Mouse (Mus musculus) heart, embryonic 16.5 days (tissue): ENCODE data around the gene Slc9a9. TPM values are rescaled to one million over a fixed set of nuclear protein-coding genes. Genes with fewer than 3 reads are reported as not detected.

Source experiments
- ATAC-seq: fragments of 200-750 bp; cut with Nextera tagmentation; replicated peaks from 2 replicates; pipeline ENCODE4 v1.8.0; 2017; ENCODE audit warnings: moderate number of reproducible peaks; ENCODE audit not compliant: insufficient read depth, low FRiP score; ENCODE audit errors: extremely low read depth
- H3K27ac ChIP-seq: fragments of 300-500 bp; sonication (generic); 2 replicates; pipeline ENCODE4 v1.5.1; 2014; ENCODE audit warnings: mild to moderate bottlenecking, low read length, control low read depth, moderate library complexity
- H3K27me3 ChIP-seq: fragments of 300-500 bp; sonication (generic); 2 replicates; pipeline ENCODE4 v1.6.1; 2014; ENCODE audit warnings: low read length, mixed read lengths; ENCODE audit not compliant: control insufficient read depth, insufficient read depth
- H3K36me3 ChIP-seq: fragments of 300-500 bp; sonication (generic); 2 replicates; pipeline ENCODE4 v1.6.1; 2014; ENCODE audit not compliant: control insufficient read depth, insufficient read depth
- H3K4me1 ChIP-seq: fragments of 300-500 bp; sonication (generic); 2 replicates; pipeline ENCODE4 v1.6.1; 2014; ENCODE audit warnings: low read length, mixed read lengths; ENCODE audit not compliant: control insufficient read depth, insufficient read depth
- H3K4me2 ChIP-seq: fragments of 300-500 bp; sonication (generic); 2 replicates; pipeline ENCODE4 v1.6.1; 2014; ENCODE audit warnings: low read depth, mild to moderate bottlenecking, control low read depth, low read length
- H3K4me3 ChIP-seq: fragments of 300-500 bp; sonication (generic); 2 replicates; pipeline ENCODE4 v1.5.1; 2014; ENCODE audit warnings: mild to moderate bottlenecking, control low read depth, low read length
- H3K9ac ChIP-seq: fragments of 300-500 bp; sonication (generic); 2 replicates; pipeline ENCODE4 v1.6.1; 2014; ENCODE audit warnings: low read length, control low read depth
- H3K9me3 ChIP-seq: fragments of 300-500 bp; sonication (generic); replicated peaks from 2 replicates; pipeline ENCODE4 v1.6.1; 2016; ENCODE audit warnings: low read length; ENCODE audit not compliant: control insufficient read depth
- WGBS: fragments of 180-500 bp; shearing (Covaris S2); extraction: QIAGEN DNeasy Blood & Tissue Kit; methylation state at CpG from one replicate; pipeline ENCODE4 v1.1.7; 2014; 5-methylcytosine and 5-hydroxymethylcytosine counted together
- polyA plus RNA-seq: library from polyadenylated mRNA; unstranded; fragments of >200 nt; fragmentation: Nextera tagmentation; extraction: Ambion mirVana; gene quantifications from 2 replicates; pipeline ENCODE4 v1.2.1, GENCODE M21; 2015

Gene Slc9a9
- polyA plus RNA-seq, 1 experiment from 2014 or later = 6.3 TPM

DNA sequence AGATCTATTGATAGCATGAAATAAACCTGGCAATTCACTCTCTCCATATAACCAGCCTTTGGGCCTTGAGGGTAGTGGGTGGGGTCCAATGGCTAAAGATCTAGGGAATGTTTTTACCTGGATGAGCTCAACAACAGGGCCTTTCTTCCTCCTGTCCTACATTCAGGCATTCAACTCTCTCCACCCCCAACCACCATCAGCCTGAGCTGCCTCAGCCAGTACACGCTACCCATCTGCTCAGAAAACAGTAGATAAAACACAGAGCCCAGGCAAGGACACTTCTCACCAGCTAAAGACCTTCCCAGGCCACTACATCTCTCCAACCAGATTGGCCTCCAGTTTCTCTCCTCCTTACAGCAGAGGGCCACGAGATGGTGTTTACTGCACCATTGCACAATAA, 510.3 kb downstream of the Slc9a9 start:
- no peaks in the 10 kb centered on the region for H3K27me3 ChIP-seq
- no peak overlapping the region for H3K27ac ChIP-seq
- H3K36me3 ChIP-seq = no peaks in the 10 kb centered on the region
- no peak overlapping the region for H3K4me3 ChIP-seq
- no peaks in the 10 kb centered on the region; the same call in 1 of the 2 replicates for H3K4me1 ChIP-seq
- no peak overlapping the region for H3K4me2 ChIP-seq
- 76% methylated on average over 2 of the region's 2 CpGs for WGBS
- no peaks in the 10 kb centered on the region for H3K9me3 ChIP-seq
- no peak overlapping the region for H3K9ac ChIP-seq
- no peak for ATAC-seq

DNA sequence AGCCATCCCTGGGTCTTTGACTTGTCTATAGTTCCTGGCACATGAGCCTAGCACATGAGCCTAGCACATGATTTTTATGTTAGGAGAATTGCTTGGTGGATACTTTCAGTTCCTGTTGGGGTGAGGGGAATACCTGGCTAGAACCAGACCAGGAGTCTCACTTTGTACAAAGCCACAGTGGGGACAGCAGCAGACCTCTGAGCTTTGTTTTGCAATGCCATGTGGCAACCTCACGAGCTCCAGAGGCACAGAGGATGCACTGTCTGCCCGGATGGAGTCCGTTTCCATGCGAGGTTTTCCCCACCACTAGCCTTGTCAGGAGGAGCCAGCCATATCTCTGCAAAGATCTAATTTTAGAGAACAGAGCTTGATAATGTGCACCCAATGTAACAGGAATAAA, 510.9 kb downstream of the Slc9a9 start:
- Histone ChIP-seq H3K4me1 (no peaks in the 10 kb centered on the region; the same call in 1 of the 2 replicates), H3K27me3 (no peaks in the 10 kb centered on the region), H3K9ac (no peak overlapping the region), H3K27ac (no peak overlapping the region), H3K4me3 (no peak overlapping the region), H3K4me2 (no peak overlapping the region), H3K36me3 (no peaks in the 10 kb centered on the region), H3K9me3 (0 out of 2 replicates have a peak, but pooled peaks cover 2% of the 10 kb centered on the region)
- ATAC-seq = no peak
- WGBS = 76% methylated on average over 4 of the region's 4 CpGs

DNA sequence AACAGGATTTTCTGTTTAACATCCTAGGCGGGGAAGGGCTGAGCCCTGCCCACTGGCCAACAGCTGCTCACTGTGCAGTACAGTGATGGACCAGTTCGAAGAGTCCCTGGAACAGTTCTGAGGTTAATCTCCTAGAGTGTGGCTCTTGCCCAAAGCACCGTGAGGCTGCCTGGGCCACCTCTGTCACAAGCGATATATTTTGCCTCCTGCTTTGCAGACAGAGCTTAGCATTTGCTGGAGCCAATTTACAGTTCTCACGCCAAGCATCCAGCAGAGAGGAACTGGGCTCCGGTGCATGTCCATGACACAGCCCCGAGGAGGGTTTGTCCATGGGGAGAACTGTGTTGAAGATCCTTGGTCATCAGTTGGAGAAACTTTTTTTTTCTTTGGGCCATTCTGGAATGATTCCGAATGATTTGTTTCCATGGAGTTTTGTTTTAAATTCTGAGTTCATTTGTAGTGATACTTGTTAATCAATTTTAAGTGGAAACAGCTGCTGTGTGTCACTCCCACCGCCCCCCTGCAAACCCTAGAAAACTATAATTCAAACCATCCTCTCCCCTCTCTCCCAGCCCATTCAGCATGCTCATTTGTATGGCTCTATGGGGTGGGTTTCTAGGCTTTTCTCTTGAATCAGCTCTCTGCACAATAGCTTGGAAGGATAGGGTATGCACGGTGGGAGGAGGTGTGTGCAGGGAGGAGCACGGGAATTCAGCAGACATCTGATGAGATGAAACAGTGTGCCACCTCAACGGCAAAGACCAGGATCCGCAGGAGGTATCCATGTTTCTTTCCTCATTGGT, 511.7 kb downstream of the Slc9a9 start:
- H3K4me1 ChIP-seq = peaks cover 4% of the 10 kb centered on the region
- ATAC-seq = 0 out of 2 replicates have a peak, but pooled peaks have one; percentile 40
- no peak overlapping the region for H3K9ac ChIP-seq
- no peak overlapping the region for H3K27ac ChIP-seq
- no peaks in the 10 kb centered on the region for H3K36me3 ChIP-seq
- no peak overlapping the region for H3K4me3 ChIP-seq
- H3K9me3 ChIP-seq = 0 out of 2 replicates have a peak, but pooled peaks cover 2% of the 10 kb centered on the region
- 73% methylated on average over 13 of the region's 13 CpGs for WGBS
- H3K27me3 ChIP-seq = no peaks in the 10 kb centered on the region
- H3K4me2 ChIP-seq = no peak overlapping the region

DNA sequence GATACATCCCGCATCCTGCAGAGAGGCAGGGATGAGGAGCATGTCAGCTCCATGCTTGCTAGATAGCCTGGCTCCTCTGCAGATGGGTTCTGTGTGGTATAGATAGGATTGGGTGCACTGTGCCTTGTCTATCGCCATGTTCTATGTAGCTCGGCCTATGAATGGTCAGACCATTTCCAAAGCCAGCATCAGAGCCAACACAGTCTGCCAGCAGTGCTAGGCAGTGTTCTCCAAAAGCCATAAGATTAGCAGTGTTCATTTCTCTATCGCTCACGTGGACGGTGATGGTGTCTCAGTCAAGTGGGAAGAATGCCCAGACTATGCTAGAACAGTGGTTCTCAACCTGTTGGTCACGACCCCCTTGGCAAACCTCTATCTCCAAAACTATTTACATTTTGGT, 512.6 kb downstream of the Slc9a9 start:
- no peak overlapping the region for H3K9ac ChIP-seq
- WGBS = 80% methylated on average over 7 of the region's 7 CpGs
- H3K9me3 ChIP-seq = 0 out of 2 replicates have a peak, but pooled peaks cover 2% of the 10 kb centered on the region
- H3K4me3 ChIP-seq = no peak overlapping the region
- H3K27me3 ChIP-seq = no peaks in the 10 kb centered on the region
- H3K36me3 ChIP-seq = no peaks in the 10 kb centered on the region
- H3K4me2 ChIP-seq = no peak overlapping the region
- H3K4me1 ChIP-seq = peaks cover 11% of the 10 kb centered on the region
- no peak overlapping the region for H3K27ac ChIP-seq
- no peak for ATAC-seq

DNA sequence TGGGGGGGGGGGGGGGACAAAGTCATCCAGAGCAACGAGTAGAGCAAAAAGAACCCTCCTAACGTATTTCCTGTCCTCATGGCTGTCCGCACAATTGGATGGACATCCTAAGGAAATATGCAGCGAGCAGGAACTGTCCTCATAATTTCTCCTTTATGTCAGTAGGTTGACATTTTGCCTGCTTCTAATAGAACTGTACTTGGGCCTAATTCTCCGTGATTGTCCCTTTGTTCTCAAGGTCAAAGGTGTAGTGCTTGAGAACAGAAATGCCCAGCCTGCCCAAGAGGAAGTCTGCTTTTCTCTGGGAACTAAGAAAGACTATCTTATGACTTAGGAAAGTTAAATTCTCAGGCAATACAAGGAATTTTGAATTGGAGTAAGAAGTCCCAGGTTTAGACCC, 514.7 kb downstream of the Slc9a9 start:
- H3K4me3 ChIP-seq = no peak overlapping the region
- H3K9me3 ChIP-seq = 0 out of 2 replicates have a peak, but pooled peaks cover 2% of the 10 kb centered on the region
- peaks cover 28% of the 10 kb centered on the region for H3K4me1 ChIP-seq
- 60% methylated on average over 5 of the region's 5 CpGs for WGBS
- no peaks in the 10 kb centered on the region for H3K27me3 ChIP-seq
- no peak for ATAC-seq
- H3K27ac ChIP-seq = no peak overlapping the region
- H3K9ac ChIP-seq = no peak overlapping the region
- H3K4me2 ChIP-seq = no peak overlapping the region
- H3K36me3 ChIP-seq = no peaks in the 10 kb centered on the region

DNA sequence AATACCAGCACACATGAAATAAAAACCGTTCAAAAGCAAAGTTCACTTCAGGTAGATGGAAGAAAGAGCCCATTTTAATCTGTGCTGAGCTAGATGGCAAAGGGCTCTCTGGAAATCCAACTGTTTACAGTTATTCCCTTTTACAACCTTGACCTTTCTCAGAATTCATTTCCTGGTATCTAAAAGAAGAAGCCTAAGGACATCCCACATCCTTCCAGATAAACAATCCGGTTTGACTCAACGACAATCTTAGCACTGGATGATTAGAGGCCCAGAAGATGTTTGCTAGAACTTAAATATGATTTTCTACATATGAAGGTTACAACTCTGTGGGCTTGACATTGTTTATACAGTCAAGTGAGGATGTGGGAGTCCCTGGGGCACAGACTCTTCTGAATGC, 516.1 kb downstream of the Slc9a9 start:
- WGBS = 66% methylated on average over 3 of the region's 3 CpGs

DNA sequence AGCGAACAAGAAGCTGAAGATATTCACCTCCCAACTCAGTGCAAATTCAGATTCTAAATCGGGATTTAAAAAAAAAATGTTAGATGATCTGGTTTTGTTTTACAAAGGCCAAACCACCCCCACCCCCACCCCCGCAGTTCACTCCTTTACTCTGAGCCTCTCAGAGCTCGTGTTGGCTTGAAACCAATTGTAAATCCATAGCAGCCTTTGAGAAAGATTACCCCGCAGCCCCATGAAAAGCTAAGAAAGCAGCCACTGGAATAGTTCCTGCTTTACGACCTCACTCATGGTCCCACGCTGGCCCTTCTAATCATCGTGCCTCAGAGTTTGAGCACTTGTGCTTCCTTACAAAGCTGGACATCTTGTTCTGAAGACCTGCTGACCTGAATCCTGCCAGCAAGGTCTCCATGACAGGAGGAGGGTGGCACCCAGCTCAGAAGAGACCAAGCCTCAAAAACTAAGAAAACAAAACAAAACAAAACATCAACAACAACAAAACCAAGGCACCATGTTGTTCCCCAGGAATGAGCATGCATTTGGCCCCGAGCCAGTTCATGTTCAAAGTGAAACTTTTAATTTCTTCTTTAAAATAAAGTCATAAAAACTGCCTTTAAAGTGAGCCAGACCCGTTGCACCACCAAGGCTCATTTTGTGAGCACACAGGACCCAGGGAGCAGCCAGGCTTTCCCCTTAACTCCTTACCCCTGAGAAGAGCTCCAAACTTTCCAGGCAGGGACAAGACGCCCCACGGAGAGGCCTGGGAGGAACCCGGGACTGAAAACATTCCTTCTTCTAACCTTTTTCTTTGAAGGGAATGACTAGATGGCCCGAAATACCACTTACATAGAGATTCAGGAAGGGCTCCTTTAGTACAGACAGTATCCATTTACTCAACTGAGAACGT, 516.9 kb downstream of the Slc9a9 start:
- Histone ChIP-seq H3K4me2 (no peak overlapping the region; the same call in 1 of the 2 replicates), H3K27me3 (no peaks in the 10 kb centered on the region), H3K9me3 (0 out of 2 replicates have a peak, but pooled peaks cover 2% of the 10 kb centered on the region), H3K36me3 (no peaks in the 10 kb centered on the region), H3K4me3 (no peak overlapping the region), H3K27ac (peak overlapping the region; percentile 67), H3K9ac (no peak overlapping the region; the same call in 1 of the 2 replicates), H3K4me1 (peaks cover 29% of the 10 kb centered on the region)
- 55% methylated on average over 15 of the region's 15 CpGs for WGBS
- no peak for ATAC-seq

More for the DNA sequence above, 516.1 kb downstream of the Slc9a9 start:
- no peaks in the 10 kb centered on the region for H3K36me3 ChIP-seq
- H3K4me3 ChIP-seq = no peak overlapping the region
- 0 out of 2 replicates have a peak, but pooled peaks cover 2% of the 10 kb centered on the region for H3K9me3 ChIP-seq
- H3K27me3 ChIP-seq = no peaks in the 10 kb centered on the region
- peak overlapping the region; percentile 67 for H3K27ac ChIP-seq
- H3K9ac ChIP-seq = no peak overlapping the region
- peaks cover 29% of the 10 kb centered on the region for H3K4me1 ChIP-seq
- no peak for ATAC-seq
- no peak overlapping the region for H3K4me2 ChIP-seq

DNA sequence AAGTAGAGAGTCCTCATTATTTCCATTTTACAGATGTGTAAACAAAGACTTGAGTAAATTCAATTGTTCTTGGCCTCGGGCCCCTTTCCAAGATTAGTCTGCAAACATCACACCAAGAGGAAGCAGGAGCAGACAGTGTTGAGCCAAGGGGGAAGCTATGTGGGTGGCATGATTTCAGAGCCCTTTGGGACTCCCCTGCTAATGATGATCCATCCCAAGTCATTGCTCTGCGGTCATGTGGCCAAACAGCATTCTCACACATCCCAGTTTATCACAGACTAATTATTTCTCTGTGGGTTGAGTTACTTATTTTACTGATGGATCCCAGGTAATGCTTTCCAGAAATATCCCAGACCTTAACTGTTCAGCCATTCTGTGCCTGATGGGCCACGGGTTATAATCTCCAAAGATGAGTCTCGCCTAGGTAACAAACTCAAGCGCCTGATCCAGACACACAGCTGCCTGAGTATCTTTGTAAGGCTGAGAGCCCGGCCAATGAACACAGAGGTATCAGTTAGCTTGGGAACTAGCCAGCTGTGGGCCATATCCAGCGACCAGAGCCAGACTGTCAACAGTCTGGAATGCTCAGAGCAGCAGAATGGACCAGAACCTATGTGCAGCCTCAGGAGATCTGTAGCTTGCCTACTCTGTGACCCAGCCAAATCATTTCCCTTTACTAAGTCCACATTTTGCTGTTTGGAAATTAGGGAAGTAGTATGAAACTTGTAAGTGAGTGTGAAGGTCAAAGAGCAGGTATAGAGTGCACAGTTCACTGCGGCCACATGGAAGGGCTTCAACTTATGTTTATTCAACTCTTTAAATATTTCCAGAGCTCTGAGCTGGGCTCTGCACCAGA, 518.9 kb downstream of the Slc9a9 start:
- no peak overlapping the region for H3K4me2 ChIP-seq
- H3K9me3 ChIP-seq = 0 out of 2 replicates have a peak, but pooled peaks cover 2% of the 10 kb centered on the region
- peak overlapping the region; percentile 67 for H3K27ac ChIP-seq
- no peaks in the 10 kb centered on the region for H3K36me3 ChIP-seq
- peak; percentile 82 for ATAC-seq
- no peak overlapping the region for H3K4me3 ChIP-seq
- H3K27me3 ChIP-seq = no peaks in the 10 kb centered on the region
- 40% methylated on average over 8 of the region's 8 CpGs for WGBS
- H3K4me1 ChIP-seq = peaks cover 41% of the 10 kb centered on the region
- H3K9ac ChIP-seq = no peak overlapping the region
